Mouse (Mus musculus): ENCODE results near the gene Bud13.

The Bud13 gene

GRCm38 (mm10) chr9:46282631-46283436 is at the start of gene Bud13:
Gene Bud13, plus strand, starts transcription at chr9:46283008.
- no peaks in the 10 kb centered on the region for H3K27me3 ChIP-seq (ENCODE audit: control insufficient read depth, insufficient read depth, low read length, poor library complexity, severe bottlenecking)
- DNase-seq (ENCODE audit: low read depth, low spot score): peak; percentile 96
- peaks cover 26% of the 10 kb centered on the region for H3K36me3 ChIP-seq (ENCODE audit: control insufficient read depth, insufficient read depth, low read length, poor library complexity, severe bottlenecking)

- H3K36me3 ChIP-seq (ENCODE audit: control insufficient read depth, insufficient read depth, low read length, poor library complexity, severe bottlenecking): no peaks in the 10 kb centered on the region
- no peaks in the 10 kb centered on the region for H3K27me3 ChIP-seq (ENCODE audit: control insufficient read depth, insufficient read depth, low read length, poor library complexity, severe bottlenecking)
- no peak for DNase-seq (ENCODE audit: low read depth, low spot score)
These were observed 47.6 kb upstream of the Bud13 start for GRCm38 (mm10) chr9:46235196-46235595.

GRCm38 (mm10) chr9:46235596-46235648 is 47.4 kb upstream of the Bud13 start, which contains the start of gene Apoc3:
Gene Apoc3, minus strand, starts transcription at chr9:46235636.
- Histone ChIP-seq H3K27me3 (ENCODE audit: control insufficient read depth, insufficient read depth, low read length, poor library complexity, severe bottlenecking) (no peaks in the 10 kb centered on the region), H3K36me3 (ENCODE audit: control insufficient read depth, insufficient read depth, low read length, poor library complexity, severe bottlenecking) (no peaks in the 10 kb centered on the region)
- DNase-seq (ENCODE audit: low read depth, low spot score): no peak

GRCm38 (mm10) chr9:46235649-46236048 is 47.2 kb upstream of the Bud13 start:
- Histone ChIP-seq H3K27me3 (ENCODE audit: control insufficient read depth, insufficient read depth, low read length, poor library complexity, severe bottlenecking) (no peaks in the 10 kb centered on the region), H3K36me3 (ENCODE audit: control insufficient read depth, insufficient read depth, low read length, poor library complexity, severe bottlenecking) (no peaks in the 10 kb centered on the region)
- no peak for DNase-seq (ENCODE audit: low read depth, low spot score)

GRCm38 (mm10) chr9:46238850-46239249 is 44.0 kb upstream of the Bud13 start:
- H3K27me3 ChIP-seq (ENCODE audit: control insufficient read depth, insufficient read depth, low read length, poor library complexity, severe bottlenecking): no peaks in the 10 kb centered on the region
- DNase-seq (ENCODE audit: low read depth, low spot score): no peak

GRCm38 (mm10) chr9:46240526-46241153 is 42.2 kb upstream of the Bud13 start, which contains the start of gene Apoa4:
Gene Apoa4, plus strand, starts transcription at chr9:46240696.
- Histone ChIP-seq H3K27me3 (ENCODE audit: control insufficient read depth, insufficient read depth, low read length, poor library complexity, severe bottlenecking) (no peaks in the 10 kb centered on the region), H3K36me3 (ENCODE audit: control insufficient read depth, insufficient read depth, low read length, poor library complexity, severe bottlenecking) (no peaks in the 10 kb centered on the region)
- no peak for DNase-seq (ENCODE audit: low read depth, low spot score)

More at GRCm38 (mm10) chr9:46238850-46239249, 44.0 kb upstream of the Bud13 start:
- H3K36me3 ChIP-seq (ENCODE audit: control insufficient read depth, insufficient read depth, low read length, poor library complexity, severe bottlenecking): no peaks in the 10 kb centered on the region

- DNase-seq (ENCODE audit: low read depth, low spot score): no peak
- H3K36me3 ChIP-seq (ENCODE audit: control insufficient read depth, insufficient read depth, low read length, poor library complexity, severe bottlenecking): no peaks in the 10 kb centered on the region
- no peaks in the 10 kb centered on the region for H3K27me3 ChIP-seq (ENCODE audit: control insufficient read depth, insufficient read depth, low read length, poor library complexity, severe bottlenecking)
These were observed 41.0 kb upstream of the Bud13 start for GRCm38 (mm10) chr9:46241818-46242217.

- no peak for DNase-seq (ENCODE audit: low read depth, low spot score)
- H3K36me3 ChIP-seq (ENCODE audit: control insufficient read depth, insufficient read depth, low read length, poor library complexity, severe bottlenecking): no peaks in the 10 kb centered on the region
- H3K27me3 ChIP-seq (ENCODE audit: control insufficient read depth, insufficient read depth, low read length, poor library complexity, severe bottlenecking): no peaks in the 10 kb centered on the region
These were observed 39.7 kb upstream of the Bud13 start for GRCm38 (mm10) chr9:46243122-46243521.

GRCm38 (mm10) chr9:46243584-46243983 is 39.2 kb upstream of the Bud13 start:
- DNase-seq (ENCODE audit: low read depth, low spot score): no peak
- no peaks in the 10 kb centered on the region for H3K36me3 ChIP-seq (ENCODE audit: control insufficient read depth, insufficient read depth, low read length, poor library complexity, severe bottlenecking)
- no peaks in the 10 kb centered on the region for H3K27me3 ChIP-seq (ENCODE audit: control insufficient read depth, insufficient read depth, low read length, poor library complexity, severe bottlenecking)

GRCm38 (mm10) chr9:46246752-46247324 is 36.0 kb upstream of the Bud13 start:
- H3K27me3 ChIP-seq (ENCODE audit: control insufficient read depth, insufficient read depth, low read length, poor library complexity, severe bottlenecking): no peaks in the 10 kb centered on the region
- peak; percentile 72 for DNase-seq (ENCODE audit: low read depth, low spot score)

GRCm38 (mm10) chr9:46256177-46256576 is 26.6 kb upstream of the Bud13 start:
- no peaks in the 10 kb centered on the region for H3K27me3 ChIP-seq (ENCODE audit: control insufficient read depth, insufficient read depth, low read length, poor library complexity, severe bottlenecking)
- DNase-seq (ENCODE audit: low read depth, low spot score): no peak
- no peaks in the 10 kb centered on the region for H3K36me3 ChIP-seq (ENCODE audit: control insufficient read depth, insufficient read depth, low read length, poor library complexity, severe bottlenecking)

More at GRCm38 (mm10) chr9:46246752-46247324, 36.0 kb upstream of the Bud13 start:
- H3K36me3 ChIP-seq (ENCODE audit: control insufficient read depth, insufficient read depth, low read length, poor library complexity, severe bottlenecking): no peaks in the 10 kb centered on the region

GRCm38 (mm10) chr9:46256658-46257385 is 26.0 kb upstream of the Bud13 start:
- no peak for DNase-seq (ENCODE audit: low read depth, low spot score)
- H3K36me3 ChIP-seq (ENCODE audit: control insufficient read depth, insufficient read depth, low read length, poor library complexity, severe bottlenecking): no peaks in the 10 kb centered on the region
- H3K27me3 ChIP-seq (ENCODE audit: control insufficient read depth, insufficient read depth, low read length, poor library complexity, severe bottlenecking): no peaks in the 10 kb centered on the region

GRCm38 (mm10) chr9:46257546-46257945 is 25.3 kb upstream of the Bud13 start:
- Histone ChIP-seq H3K27me3 (ENCODE audit: control insufficient read depth, insufficient read depth, low read length, poor library complexity, severe bottlenecking) (no peaks in the 10 kb centered on the region), H3K36me3 (ENCODE audit: control insufficient read depth, insufficient read depth, low read length, poor library complexity, severe bottlenecking) (no peaks in the 10 kb centered on the region)
- no peak for DNase-seq (ENCODE audit: low read depth, low spot score)

GRCm38 (mm10) chr9:46259111-46259510 is 23.7 kb upstream of the Bud13 start:
- Histone ChIP-seq H3K27me3 (ENCODE audit: control insufficient read depth, insufficient read depth, low read length, poor library complexity, severe bottlenecking) (no peaks in the 10 kb centered on the region), H3K36me3 (ENCODE audit: control insufficient read depth, insufficient read depth, low read length, poor library complexity, severe bottlenecking) (no peaks in the 10 kb centered on the region)
- DNase-seq (ENCODE audit: low read depth, low spot score): no peak

GRCm38 (mm10) chr9:46261131-46261530 is 21.7 kb upstream of the Bud13 start:
- Histone ChIP-seq H3K27me3 (ENCODE audit: control insufficient read depth, insufficient read depth, low read length, poor library complexity, severe bottlenecking) (no peaks in the 10 kb centered on the region), H3K36me3 (ENCODE audit: control insufficient read depth, insufficient read depth, low read length, poor library complexity, severe bottlenecking) (no peaks in the 10 kb centered on the region)
- DNase-seq (ENCODE audit: low read depth, low spot score): no peak

Measured in splenic B cell, adult 2 months (primary cell).